Mouse (Mus musculus) liver, embryonic 12.5 days (tissue): ENCODE data around the gene Rbm15b. TPM values are rescaled to one million over a fixed set of nuclear protein-coding genes. Genes with fewer than 3 reads are reported as not detected.

Source experiments
- ATAC-seq: fragments of 200-750 bp; cut with Nextera tagmentation; 2 replicates; pipeline ENCODE4 v1.8.0; 2017; ENCODE audit warnings: moderate number of reproducible peaks, mild to moderate bottlenecking, moderate library complexity
- H3K27ac ChIP-seq: fragments of 300-500 bp; sonication (generic); 2 replicates; pipeline ENCODE4 v1.5.1; 2016; ENCODE audit warnings: mild to moderate bottlenecking
- H3K27me3 ChIP-seq: fragments of 300-500 bp; sonication (generic); replicated peaks from 2 replicates; pipeline ENCODE4 v1.6.1; 2016; ENCODE audit warnings: mild to moderate bottlenecking, moderate library complexity
- H3K36me3 ChIP-seq: fragments of 300-500 bp; sonication (generic); 2 replicates; pipeline ENCODE4 v1.6.1; 2016; ENCODE audit warnings: mild to moderate bottlenecking, moderate library complexity
- H3K4me1 ChIP-seq: fragments of 300-500 bp; sonication (generic); 2 replicates; pipeline ENCODE4 v1.6.1; 2016
- H3K4me2 ChIP-seq: fragments of 300-500 bp; sonication (generic); 2 replicates; pipeline ENCODE4 v1.6.1; 2016; ENCODE audit warnings: mild to moderate bottlenecking, moderate library complexity
- H3K4me3 ChIP-seq: fragments of 300-500 bp; sonication (generic); 2 replicates; pipeline ENCODE4 v1.5.1; 2016; ENCODE audit warnings: mild to moderate bottlenecking, moderate library complexity
- H3K9ac ChIP-seq: fragments of 300-500 bp; sonication (generic); 2 replicates; pipeline ENCODE4 v1.6.1; 2016; ENCODE audit warnings: mild to moderate bottlenecking, moderate library complexity
- H3K9me3 ChIP-seq: fragments of 300-500 bp; sonication (generic); replicated peaks from 2 replicates; pipeline ENCODE4 v1.6.1; 2016; ENCODE audit warnings: mild to moderate bottlenecking, moderate library complexity
- WGBS: fragments of 180-500 bp; shearing (Covaris S2); methylation state at CpG from one replicate; pipeline ENCODE4 v1.1.7; 2016; ENCODE audit not compliant: insufficient replicate concordance; 5-methylcytosine and 5-hydroxymethylcytosine counted together
- polyA plus RNA-seq: library from polyadenylated mRNA; unstranded; fragments of >200 nt; fragmentation: Nextera tagmentation; extraction: Ambion mirVana; gene quantifications from 2 replicates; pipeline ENCODE4 v1.2.1, GENCODE M21; 2016

The Rbm15b gene
- polyA plus RNA-seq, 1 experiment from 2014 or later = 11.3 TPM

DNA sequence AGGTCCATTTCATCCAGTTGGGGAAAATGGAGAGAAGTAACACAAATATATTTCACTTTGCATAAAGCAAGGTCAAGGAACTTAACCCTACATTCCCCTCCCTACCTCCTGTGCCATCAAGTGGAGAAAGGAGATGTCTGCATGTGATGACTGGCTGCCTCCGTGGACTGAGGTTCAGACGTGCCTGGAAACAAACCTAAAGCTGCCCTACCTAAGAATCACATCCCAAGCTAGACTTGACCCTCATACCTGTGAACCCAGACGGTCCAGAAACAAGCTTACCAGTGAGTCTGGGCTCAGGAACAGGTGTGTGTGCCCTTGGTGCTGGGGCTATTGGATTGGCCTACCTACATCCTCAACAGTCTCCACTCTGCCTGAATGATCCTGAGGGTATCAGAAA, 6.1 kb upstream of the Rbm15b start:
- H3K36me3 ChIP-seq = peaks cover 26% of the 10 kb centered on the region
- no peak overlapping the region for H3K27ac ChIP-seq
- WGBS = 64% methylated on average over 3 of the region's 3 CpGs
- peaks cover 36% of the 10 kb centered on the region for H3K4me1 ChIP-seq
- ATAC-seq = no peak
- H3K27me3 ChIP-seq = no peaks in the 10 kb centered on the region
- H3K9me3 ChIP-seq = no peaks in the 10 kb centered on the region
- no peak overlapping the region for H3K4me3 ChIP-seq
- no peak overlapping the region for H3K9ac ChIP-seq
- peak overlapping the region; percentile 93 for H3K4me2 ChIP-seq

DNA sequence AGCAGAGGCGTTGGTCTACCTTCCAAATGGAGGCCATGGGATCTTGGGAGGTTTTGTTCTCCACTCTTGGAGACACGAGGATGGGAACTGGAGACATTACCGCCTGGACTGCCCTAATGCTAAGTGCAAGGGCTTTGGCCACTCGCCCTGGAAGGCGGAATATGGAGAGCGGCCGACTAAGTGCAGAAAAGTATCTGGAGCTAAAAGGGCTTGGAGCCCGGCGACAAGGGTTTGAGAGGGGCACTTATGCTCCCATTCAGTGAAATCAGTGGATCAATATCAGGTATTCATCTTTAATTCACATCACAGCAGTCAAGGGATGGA, 5.3 kb upstream of the Rbm15b start:
- no peaks in the 10 kb centered on the region for H3K9me3 ChIP-seq
- under 1% methylated on average over 9 of the region's 9 CpGs for WGBS
- peak overlapping the region; percentile 92 for H3K4me3 ChIP-seq
- no peak for ATAC-seq
- H3K4me2 ChIP-seq = peak overlapping the region; percentile 93
- peaks cover 34% of the 10 kb centered on the region for H3K36me3 ChIP-seq
- H3K4me1 ChIP-seq = peaks cover 44% of the 10 kb centered on the region
- peak overlapping the region; percentile 81 for H3K9ac ChIP-seq
- H3K27ac ChIP-seq = peak overlapping the region; percentile 81
- no peaks in the 10 kb centered on the region for H3K27me3 ChIP-seq

DNA sequence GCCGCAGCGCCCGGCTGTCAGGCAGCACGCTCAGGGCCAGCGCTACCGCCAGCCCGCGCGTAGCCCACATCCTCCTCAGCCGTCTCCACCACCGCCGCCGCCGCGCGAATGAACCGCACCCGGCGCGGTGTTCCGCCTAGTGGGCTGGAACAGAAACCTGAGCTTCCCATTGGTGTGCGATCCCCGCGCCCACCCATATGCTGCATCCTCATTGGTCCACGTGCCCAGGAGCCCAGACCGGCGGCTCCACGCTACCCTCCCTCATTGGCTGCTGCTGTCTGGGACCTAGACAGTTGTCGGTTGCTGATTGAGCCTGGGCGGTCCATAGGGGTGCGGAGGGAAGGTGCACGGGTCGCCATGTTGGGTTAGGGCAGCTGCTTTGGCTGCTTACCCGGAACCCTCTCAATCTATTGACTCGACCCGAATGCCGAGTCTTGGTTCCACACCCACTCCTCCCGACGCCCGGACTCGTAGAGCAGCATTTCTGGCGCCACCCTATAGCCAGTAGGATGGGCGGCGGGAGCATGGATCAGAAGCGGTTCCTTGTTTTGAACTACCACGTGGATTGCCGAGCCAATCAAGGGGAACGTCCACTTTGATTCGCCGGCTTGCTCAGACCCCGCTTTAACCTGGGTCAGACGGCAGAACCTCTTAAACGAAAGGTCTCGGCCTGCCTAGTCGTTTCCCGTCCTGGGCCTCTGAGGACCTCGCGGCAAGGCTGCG, 4.8 kb upstream of the Rbm15b start, which contains the start of gene Manf:
TSS of gene Manf (minus strand) at position 151 of the 723 bp plus-strand sequence.
- Histone ChIP-seq H3K27ac (peak within 1 kb of the TSS; percentile 86), H3K36me3 (peaks cover 35% of the 10 kb centered on the region), H3K4me2 (peak within 1 kb of the TSS; percentile 93), H3K27me3 (no peaks in the 10 kb centered on the region), H3K4me1 (peaks cover 48% of the 10 kb centered on the region), H3K9ac (peak within 1 kb of the TSS; percentile 96), H3K9me3 (no peaks in the 10 kb centered on the region), H3K4me3 (peak within 1 kb of the TSS; percentile 92)
- under 1% methylated on average over 59 of the region's 59 CpGs for WGBS
- ATAC-seq = peak; percentile 97

DNA sequence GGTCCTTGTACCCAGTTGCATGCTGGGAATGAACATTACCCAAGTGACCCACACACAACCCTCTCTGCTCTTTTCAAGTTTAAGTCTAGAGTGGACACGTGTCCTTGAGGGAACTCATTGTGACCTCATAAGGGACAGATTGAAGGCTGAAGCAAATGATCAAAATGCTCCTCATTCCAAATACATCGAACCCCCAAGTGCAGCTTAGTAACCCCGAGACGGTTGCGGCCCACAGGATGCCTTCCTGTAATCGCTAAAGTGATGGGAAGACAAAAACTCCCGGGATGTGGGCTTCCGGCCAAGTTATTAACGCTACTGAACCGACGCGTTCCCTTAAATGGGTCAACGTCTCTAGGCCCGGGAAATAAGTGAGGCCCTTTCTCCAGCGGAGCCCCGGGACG, 4.1 kb upstream of the Rbm15b start:
- Histone ChIP-seq H3K9me3 (no peaks in the 10 kb centered on the region), H3K4me2 (peak overlapping the region; percentile 93), H3K4me1 (peaks cover 48% of the 10 kb centered on the region), H3K36me3 (peaks cover 35% of the 10 kb centered on the region), H3K27ac (peak overlapping the region; percentile 86), H3K9ac (peak overlapping the region; percentile 96), H3K27me3 (no peaks in the 10 kb centered on the region), H3K4me3 (peak overlapping the region; percentile 92)
- ATAC-seq = no peak
- WGBS = under 1% methylated on average over 17 of the region's 17 CpGs

DNA sequence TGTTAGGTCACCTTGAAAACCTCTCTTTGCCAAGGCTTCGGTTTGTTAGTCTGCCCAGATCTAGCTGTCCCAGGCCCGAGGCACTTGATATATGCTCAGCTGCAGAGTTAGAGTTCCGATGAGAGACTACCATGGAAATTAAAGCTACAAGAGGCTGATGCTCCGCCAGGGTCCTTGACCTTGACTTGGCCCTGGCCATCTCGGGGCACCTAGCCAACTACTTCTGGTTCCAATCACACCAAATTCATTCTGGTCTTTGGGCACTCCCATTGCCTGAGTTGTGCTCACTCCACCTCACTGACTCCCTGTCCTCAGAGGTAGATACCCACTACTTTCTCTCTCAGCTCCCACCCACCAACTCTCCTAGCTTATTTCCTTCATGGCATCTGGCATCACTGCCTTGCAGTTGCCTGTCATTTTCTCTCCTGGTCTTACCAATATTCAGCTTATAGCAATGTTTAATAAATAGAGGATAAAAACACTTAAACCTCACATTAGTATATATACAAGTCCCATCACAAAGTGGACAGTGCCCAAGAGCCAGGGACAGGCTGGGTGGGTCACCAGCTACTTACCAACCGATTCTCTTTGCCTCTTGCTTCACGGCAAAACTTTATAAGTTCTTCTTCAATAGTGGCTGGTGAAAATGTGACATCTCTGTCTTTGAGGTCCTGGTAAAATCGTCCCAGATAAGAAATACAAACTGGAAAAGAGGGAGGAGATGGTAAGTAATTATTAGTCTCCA, 3.4 kb upstream of the Rbm15b start:
- Histone ChIP-seq H3K9me3 (no peaks in the 10 kb centered on the region), H3K9ac (peak overlapping the region; percentile 96), H3K36me3 (peaks cover 35% of the 10 kb centered on the region), H3K4me2 (peak overlapping the region; percentile 93), H3K4me1 (peaks cover 52% of the 10 kb centered on the region), H3K27ac (peak overlapping the region; percentile 86), H3K4me3 (peak overlapping the region; percentile 92), H3K27me3 (no peaks in the 10 kb centered on the region)
- no peak for ATAC-seq
- 62% methylated on average over 8 of the region's 8 CpGs for WGBS

DNA sequence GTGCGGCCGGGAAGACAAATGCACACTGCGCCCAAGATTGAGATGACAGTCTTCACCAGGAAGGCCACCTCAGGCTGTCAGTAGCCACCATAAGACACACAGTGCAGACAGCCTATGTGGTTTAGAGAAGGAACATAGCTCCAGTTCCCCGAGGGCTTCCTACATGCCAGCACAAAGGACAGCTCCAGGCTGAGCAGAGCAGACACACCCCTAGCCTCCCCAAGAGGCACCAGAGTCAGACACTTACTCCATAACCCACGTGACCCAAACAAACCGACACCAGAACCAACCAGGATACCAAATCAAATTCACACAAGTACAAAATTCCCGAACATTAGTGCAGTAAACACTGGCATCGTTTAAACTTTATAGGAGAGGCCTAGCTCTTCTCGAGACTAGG, 2.1 kb upstream of the Rbm15b start:
- 80% methylated on average over 9 of the region's 9 CpGs for WGBS
- Histone ChIP-seq H3K27me3 (no peaks in the 10 kb centered on the region), H3K4me2 (peak overlapping the region; percentile 93), H3K27ac (no peak overlapping the region), H3K4me3 (no peak overlapping the region), H3K4me1 (peaks cover 66% of the 10 kb centered on the region), H3K36me3 (peaks cover 47% of the 10 kb centered on the region), H3K9me3 (no peaks in the 10 kb centered on the region), H3K9ac (0 out of 2 replicates have a peak overlapping the region, but pooled peaks have one; percentile 8)
- no peak for ATAC-seq

DNA sequence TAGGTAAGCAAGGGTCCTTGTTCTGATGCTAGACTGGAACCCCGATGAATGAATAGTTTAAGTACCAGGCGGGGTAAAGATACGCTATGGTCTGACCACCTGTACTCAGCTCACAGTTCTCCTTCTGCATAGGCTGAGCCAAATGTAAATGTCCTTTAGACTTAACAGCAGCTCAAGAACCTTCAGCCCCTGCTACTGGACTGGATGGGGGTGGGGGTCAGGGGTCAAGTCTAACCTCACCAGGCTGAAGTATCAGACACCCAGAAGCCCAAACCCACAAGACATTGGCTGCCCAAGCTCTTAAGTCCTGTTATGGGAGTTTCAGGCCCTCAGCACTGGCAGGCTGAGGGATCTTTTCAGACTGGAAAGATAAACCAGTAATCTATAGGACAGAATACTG, 1.1 kb upstream of the Rbm15b start:
- H3K36me3 ChIP-seq = peaks cover 57% of the 10 kb centered on the region
- peak overlapping the region; percentile 91 for H3K4me2 ChIP-seq
- 88% methylated on average over 3 of the region's 3 CpGs for WGBS
- H3K9ac ChIP-seq = peak overlapping the region; percentile 72
- H3K4me1 ChIP-seq = peaks cover 71% of the 10 kb centered on the region
- peak overlapping the region; percentile 93 for H3K27ac ChIP-seq
- H3K4me3 ChIP-seq = peak overlapping the region; percentile 98; the same call in 1 of the 2 replicates
- no peak for ATAC-seq
- no peaks in the 10 kb centered on the region for H3K9me3 ChIP-seq
- H3K27me3 ChIP-seq = no peaks in the 10 kb centered on the region

DNA sequence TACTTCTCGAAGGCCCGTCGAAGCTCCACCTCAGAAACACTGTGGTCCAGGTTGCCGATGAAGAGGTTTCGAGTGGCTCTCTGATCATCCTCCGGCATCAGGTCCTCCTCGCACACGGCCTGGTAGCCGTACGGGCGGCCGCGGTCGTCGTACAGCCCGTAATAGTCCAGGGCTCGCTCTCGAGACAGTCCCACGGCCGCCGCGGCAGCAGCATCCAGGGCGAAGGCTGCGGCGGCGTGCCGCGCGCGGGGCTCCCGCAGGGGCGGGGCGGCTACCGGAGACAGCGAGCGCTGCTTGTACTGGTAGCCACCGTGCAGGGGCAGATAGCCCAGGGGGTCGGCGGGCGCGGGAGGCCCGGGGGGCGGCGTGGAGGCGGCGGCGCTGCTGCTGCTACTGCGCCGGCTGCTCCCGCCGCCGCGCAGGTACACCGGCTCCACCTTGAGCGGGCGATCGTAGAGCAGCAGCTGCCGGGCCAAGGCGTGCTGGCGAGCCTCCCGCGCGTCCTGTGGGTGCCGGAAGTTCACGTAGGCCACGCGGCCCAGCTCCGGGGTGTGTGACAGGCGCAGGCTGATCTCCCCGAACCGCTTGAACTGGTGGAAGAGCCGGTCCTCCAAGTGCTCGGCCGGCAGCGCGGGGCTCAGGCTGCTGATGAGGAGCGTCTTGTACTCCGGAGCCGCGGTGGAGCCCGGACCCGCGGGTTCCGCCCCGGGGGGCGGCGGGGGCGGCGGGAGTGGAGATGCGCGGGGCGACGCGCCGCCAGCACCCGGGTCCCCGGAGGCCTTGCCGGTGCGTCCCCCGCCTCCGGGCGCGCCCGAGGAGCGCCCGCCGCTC, 1.1 kb downstream of the Rbm15b start:
- Histone ChIP-seq H3K4me3 (peak overlapping the region; percentile 98), H3K27me3 (no peaks in the 10 kb centered on the region), H3K4me1 (peaks cover 82% of the 10 kb centered on the region), H3K9me3 (no peaks in the 10 kb centered on the region), H3K36me3 (peaks cover 79% of the 10 kb centered on the region), H3K4me2 (peak overlapping the region; percentile 97), H3K27ac (peak overlapping the region; percentile 93), H3K9ac (peak overlapping the region; percentile 98)
- peak; percentile 26 for ATAC-seq
- WGBS = under 1% methylated on average over 72 of the region's 107 CpGs

DNA sequence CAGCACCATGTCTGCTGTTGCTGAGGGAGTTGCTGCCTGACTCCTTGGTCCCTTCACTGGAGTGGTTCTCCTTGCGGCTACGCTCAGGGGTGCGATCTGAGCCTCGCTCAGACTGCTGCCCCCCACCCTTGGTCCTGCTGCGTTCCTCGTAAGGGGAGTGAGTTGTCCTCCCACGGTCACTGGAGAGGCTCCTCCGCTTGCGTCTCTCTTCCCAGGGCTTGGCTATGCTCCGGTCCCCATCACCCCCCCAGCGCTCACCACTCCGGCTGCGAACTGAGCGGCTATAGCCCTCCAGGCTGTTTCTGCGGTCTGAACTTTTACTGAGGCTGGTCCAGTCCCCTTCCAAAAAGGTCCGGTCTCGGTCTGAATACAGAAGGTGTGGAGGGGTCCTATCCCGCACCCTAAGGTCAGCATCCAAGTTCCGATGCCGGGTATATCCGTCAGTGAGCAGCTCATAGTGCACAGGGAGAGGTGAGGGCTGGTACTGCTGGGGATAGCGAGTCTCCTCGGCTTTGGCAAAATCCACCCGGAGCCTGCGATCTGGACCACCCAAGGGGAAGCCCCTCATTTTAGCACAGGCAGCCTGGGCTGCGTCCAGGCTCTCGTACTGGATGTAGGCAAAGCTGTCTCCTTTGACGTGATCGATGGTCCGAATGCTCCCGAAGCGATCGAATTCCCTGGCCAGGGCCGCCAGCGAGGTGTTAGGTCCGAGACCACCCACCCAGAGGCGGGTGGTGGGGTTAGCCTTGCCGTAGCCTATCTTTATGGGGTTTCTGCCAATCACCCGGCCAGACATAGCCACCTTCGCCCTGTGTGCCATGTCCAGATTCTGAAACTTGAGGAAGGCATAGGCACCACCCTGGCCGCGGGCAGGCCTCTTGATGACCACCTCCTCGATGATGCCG, 2.0 kb downstream of the Rbm15b start:
- Histone ChIP-seq H3K9ac (peak overlapping the region; percentile 98), H3K9me3 (no peaks in the 10 kb centered on the region), H3K4me1 (peaks cover 73% of the 10 kb centered on the region), H3K4me3 (peak overlapping the region; percentile 98), H3K27me3 (no peaks in the 10 kb centered on the region), H3K36me3 (peaks cover 82% of the 10 kb centered on the region), H3K27ac (0 out of 2 replicates have a peak overlapping the region, but pooled peaks have one; percentile 93), H3K4me2 (peak overlapping the region; percentile 97)
- WGBS = 37% methylated on average over 44 of the region's 44 CpGs
- ATAC-seq = no peak

DNA sequence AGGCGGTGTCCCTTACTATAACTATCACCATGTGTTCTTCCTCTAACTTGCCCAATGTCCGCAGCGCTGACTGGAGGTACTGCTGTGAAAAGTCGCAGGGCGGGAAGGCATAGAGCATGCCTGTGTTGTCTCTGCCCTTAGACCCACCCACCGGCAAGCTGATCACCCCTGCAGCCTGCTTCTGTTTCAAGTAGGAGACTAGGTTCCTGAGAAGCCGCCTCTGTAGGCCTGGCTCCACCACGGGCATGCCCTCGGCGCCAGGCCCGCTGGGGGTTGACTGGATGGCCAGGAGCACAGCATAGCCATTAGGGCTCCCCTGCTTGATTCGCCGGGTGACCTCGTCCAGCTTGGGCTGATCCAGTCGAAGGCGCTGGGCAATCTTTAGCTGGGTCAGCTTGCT, 2.9 kb downstream of the Rbm15b start:
- Histone ChIP-seq H3K36me3 (peaks cover 82% of the 10 kb centered on the region), H3K4me2 (peak overlapping the region; percentile 97), H3K4me1 (peaks cover 63% of the 10 kb centered on the region), H3K9ac (peak overlapping the region; percentile 98), H3K9me3 (no peaks in the 10 kb centered on the region), H3K4me3 (peak overlapping the region; percentile 98), H3K27ac (0 out of 2 replicates have a peak overlapping the region, but pooled peaks have one; percentile 10), H3K27me3 (no peaks in the 10 kb centered on the region)
- 50% methylated on average over 16 of the region's 16 CpGs for WGBS
- ATAC-seq = no peak

DNA sequence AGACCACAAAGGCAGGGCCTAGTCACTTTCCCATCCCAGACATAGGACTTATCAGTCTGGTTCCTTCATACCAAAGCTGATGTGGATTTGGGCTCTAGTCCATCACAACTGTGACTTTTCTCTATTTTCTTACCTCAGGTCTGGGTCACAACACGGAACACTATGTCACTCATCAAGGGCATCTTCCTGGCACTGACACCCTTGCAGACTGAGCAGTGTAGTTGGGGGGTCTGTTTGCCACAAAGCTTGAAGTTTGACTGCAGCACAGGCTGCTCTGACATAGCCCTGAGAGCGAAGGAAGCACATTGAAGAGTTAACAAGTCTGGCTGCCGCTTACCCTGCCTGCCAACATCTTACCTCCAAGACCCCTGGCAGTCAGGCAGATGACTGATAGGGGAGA, 4.1 kb downstream of the Rbm15b start:
- Histone ChIP-seq H3K9me3 (no peaks in the 10 kb centered on the region), H3K27me3 (no peaks in the 10 kb centered on the region), H3K9ac (peak overlapping the region; percentile 36), H3K36me3 (peaks cover 82% of the 10 kb centered on the region), H3K4me1 (peaks cover 51% of the 10 kb centered on the region), H3K4me2 (peak overlapping the region; percentile 97), H3K4me3 (peak overlapping the region; percentile 6; the same call in 1 of the 2 replicates), H3K27ac (no peak overlapping the region)
- WGBS = 85% methylated on average over 3 of the region's 3 CpGs
- ATAC-seq = no peak
